Mouse (Mus musculus) embryo, embryonic 9.5 days (tissue): ENCODE measurements around the gene Iqgap2.

Experiments
- DNase-seq: peaks from one replicate; pipeline ENCODE4 v3.0.0-alpha.2; 2017; ENCODE audit errors: extremely low spot score

Gene Iqgap2

DNA sequence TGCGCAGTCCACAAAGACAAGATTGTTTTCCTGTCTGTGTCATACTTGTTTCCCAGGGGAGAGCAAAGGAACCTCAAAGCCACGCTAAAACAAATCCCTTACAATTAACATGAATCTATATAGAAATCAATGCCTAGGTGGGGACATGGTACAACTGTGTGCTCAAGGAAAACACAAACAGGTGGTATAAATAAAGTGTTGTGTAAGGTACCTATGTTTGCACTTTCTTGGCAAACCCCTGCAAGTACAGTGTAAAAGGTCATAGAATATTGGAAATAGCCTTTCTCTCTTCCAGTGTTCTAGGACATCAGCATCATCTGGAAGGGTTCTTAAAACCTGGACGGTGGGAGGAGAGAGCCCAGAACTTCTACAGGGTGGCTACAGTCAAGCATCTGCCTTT is 7.3 kb downstream of the Iqgap2 start:
- no peak for DNase-seq

DNA sequence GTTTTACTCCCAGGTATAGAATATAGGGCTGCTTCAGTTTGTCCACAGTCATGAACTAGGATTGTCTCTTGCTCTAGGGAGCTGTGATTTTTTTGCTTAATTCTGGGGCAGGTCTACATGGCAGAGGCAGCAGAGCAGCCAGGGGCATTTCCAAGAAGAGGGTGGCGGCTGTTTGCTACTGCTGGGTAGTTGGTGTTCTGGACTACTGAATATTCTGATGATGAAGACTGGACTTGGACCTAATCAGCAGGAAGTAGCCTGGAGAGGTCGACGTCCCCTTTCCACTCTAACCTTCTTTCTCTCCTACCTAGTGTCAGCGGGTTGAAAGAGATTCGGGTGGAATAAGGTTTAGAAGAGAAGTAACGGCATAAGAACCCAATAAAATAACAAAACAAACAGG is 9.7 kb downstream of the Iqgap2 start:
- no peak for DNase-seq

DNA sequence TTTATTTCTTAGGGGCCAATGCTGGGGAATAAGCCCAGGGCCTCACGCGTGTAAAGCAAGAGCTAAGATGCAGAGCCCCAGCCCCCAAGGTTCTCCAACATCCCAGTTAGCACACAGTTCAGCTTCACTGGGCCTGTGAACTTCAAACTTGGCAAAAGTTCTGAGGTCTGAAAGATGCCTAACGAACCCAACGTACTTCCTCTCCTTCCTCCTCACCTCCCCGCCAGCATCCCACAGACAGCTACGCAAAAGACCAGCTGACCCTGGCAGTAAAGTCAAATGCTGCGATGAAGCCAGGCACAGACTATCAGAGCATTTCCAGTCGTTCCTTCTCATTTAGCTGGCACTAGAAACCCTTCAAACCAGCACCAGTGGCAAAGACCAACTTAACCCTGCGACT is 10.3 kb downstream of the Iqgap2 start:
- DNase-seq: no peak

DNA sequence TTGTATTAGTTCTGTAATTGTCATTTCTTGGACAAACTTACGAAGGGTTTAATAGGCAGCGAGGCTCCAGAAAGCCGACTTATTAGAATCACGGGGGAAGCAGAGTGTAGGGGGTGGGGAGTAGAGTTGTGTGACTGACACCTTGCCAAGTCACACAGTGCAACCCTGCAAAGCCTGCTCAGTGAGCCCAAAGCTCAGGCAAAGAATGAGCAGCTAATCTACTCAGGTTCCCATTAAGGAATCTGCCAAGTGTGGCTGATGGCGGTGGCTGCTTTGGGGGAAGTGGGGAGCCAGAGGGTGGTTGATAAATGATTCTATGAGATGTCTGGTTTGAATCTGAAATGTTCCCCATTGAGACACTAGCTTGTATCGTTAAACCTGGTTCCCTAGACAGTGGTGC is 11.1 kb downstream of the Iqgap2 start:
- DNase-seq: no peak

GRCm38 (mm10) chr13:95871993-95872392 is 19.7 kb downstream of the Iqgap2 start:
- no peak for DNase-seq

- DNase-seq: no peak
These were observed 21.1 kb downstream of the Iqgap2 start for GRCm38 (mm10) chr13:95870626-95871025.

DNA sequence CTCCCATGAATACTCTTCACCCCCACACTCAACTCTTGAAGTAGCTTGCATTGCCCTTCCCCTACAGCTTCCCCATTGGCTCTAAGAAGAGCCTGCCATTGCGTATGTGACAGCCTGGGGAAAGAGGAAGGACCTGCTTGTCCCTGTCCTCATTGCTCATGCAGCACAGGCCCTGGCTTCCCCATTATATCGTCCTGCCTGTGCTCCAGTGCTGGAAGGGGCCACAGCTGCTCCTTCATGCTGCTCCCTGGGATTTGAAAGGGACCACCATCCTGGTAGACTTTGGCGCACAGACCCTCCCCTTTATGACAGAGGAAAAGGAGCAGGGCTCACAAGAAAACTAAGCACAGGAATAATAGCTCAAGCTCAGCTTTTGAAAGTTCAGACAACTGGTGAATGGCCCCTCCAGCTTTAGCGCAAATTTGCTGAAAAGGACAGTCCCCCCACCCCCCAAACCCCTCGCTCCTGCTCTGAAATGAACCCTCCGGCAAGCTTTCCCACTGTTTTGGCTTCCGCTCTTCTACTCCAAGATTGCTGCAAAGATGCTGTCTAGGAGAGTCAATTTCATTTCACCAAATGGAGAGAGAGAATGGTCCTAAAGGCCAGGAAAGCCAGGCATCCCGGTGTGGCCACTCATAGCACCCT is 22.7 kb downstream of the Iqgap2 start:
- DNase-seq: no peak

DNA sequence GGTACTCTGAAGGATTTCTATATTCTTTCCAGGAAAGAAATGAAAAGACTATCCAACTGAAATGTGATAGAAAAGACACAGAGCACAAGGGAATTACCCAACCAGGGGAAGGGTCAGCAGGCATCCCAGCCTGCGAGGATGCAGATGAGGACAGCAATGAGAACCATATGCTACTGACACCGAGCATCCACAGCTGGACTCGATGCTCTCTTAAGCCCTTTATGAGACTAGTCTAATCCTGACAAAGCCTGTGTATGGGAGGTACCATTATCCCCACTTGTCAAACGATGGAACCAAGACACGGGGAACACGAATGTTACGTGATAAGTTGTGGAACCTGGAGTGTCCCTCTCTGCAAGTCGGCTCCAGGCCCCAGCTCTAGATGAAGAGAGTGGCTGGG is 29.5 kb downstream of the Iqgap2 start:
- DNase-seq: no peak

GRCm38 (mm10) chr13:95859271-95859670 is 32.5 kb downstream of the Iqgap2 start:
- DNase-seq: no peak

DNA sequence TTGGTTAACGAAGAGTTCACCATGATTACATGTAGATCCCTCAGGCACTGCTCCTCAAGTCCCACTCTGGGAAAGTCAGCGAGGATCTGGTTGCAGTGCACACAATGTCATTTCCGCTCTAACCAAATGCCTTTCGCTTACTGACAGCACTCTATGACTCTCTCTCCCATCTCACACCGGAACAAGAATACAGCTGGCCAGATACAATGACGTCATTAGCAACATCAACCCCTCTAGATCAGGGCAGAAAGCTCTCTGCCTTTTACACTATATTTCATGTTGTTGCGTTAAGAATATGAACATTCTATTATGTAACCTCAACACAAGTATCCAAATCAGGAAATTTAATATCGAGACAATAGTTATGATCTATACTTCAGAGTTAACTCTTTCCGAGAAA is 32.9 kb downstream of the Iqgap2 start:
- DNase-seq: no peak

DNA sequence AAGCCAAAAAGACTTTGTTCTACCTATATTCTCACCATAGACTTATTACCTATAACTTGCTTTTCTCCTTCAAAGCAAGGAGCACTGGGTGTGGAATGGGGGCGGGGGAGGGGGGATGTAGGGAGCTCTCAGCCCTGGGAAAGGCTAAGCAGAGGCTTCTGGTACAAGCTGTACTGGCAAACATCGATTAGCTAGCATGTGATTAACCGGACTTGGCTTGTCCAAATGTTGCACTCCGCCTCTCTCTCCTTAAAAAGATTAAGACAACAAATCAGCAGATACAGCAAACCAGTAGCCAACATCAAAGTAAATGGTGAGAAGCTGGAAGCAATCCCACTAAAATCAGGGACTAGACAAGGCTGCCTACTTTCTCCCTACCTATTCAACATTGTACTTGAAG is 36.2 kb downstream of the Iqgap2 start:
- no peak for DNase-seq

DNA sequence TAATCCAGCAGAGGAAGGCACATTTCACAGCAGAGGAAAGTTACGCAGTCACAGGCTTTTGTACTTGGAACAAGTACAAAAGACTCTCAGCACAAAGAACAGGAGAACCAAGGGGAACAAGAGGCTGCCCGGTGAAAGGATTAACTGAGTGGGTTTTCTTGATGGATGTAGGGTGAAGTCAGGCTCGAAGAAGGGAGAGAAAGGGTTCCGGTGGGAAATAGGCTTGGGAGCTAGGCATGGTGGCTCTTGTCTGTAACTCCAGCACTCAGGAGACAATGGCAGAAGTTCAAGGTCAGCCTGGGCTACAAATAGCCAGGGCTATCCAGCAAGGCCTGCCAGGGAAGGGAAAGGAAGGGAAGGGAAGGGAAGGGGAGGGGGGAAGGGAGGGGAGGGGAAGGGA is 40.1 kb downstream of the Iqgap2 start:
- DNase-seq: no peak

- DNase-seq: no peak
These were observed 41.3 kb downstream of the Iqgap2 start for GRCm38 (mm10) chr13:95850451-95850850.

- DNase-seq: no peak
These were observed 42.2 kb downstream of the Iqgap2 start for GRCm38 (mm10) chr13:95849501-95850007.

GRCm38 (mm10) chr13:95846364-95846763 is 45.4 kb downstream of the Iqgap2 start:
- DNase-seq: no peak

DNA sequence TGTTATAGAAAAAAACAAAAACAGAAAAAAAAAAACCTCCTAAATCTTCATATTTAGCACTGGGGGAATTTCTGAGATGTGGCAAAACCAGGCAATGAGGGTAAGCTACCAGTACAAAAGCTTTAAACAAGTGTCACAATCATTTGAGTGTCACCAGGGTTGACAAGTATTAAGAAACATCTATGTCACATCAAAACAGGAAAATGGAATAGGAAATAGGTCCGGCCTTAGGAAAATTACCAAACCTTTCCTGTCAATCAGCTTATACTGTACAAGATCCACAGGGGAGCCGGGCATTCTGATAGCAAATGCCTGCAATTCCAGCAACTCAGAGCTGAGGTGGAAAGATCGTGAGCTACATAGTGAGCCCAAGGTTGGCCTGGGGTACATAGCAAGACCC is 46.8 kb downstream of the Iqgap2 start:
- DNase-seq: no peak

DNA sequence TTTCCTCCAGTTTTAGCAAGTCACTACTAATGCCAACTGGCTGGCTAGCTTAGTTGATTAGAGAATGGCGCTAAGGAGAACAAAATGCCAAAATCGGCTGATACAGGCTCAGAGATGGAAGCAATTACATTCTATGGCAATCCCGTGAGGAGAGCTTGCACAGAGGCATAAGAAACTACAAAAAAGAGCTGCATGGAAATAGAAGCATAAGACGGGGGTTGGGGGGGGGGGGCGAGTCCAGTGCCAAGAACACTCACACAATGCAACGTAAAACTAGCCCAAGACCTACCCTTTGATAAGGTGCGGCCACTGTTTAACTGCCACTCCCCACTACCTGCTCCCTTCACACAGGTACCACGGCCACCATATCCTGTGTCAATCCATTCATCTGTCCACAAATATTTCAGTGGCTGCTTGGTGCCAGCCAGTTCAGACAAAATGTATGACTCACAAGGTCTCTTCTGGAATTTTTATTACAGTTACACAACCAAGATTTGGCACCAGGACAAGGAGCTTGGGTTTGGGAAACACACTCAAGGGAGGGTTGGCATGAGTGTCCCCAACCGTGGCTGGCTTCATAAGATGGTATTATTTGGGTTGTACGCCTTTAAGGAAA is 48.2 kb downstream of the Iqgap2 start:
- no peak for DNase-seq

GRCm38 (mm10) chr13:95842803-95843202 is 48.9 kb downstream of the Iqgap2 start:
- no peak for DNase-seq

GRCm38 (mm10) chr13:95841946-95842345 is 49.8 kb downstream of the Iqgap2 start:
- no peak for DNase-seq

GRCm38 (mm10) chr13:95836944-95837343 is 54.8 kb downstream of the Iqgap2 start:
- no peak for DNase-seq

- no peak for DNase-seq
These were observed 58.2 kb downstream of the Iqgap2 start for GRCm38 (mm10) chr13:95833473-95833872.

GRCm38 (mm10) chr13:95832712-95833111 is 59.0 kb downstream of the Iqgap2 start:
- no peak for DNase-seq

- DNase-seq: no peak
These were observed 60.0 kb downstream of the Iqgap2 start for GRCm38 (mm10) chr13:95831760-95832159.
